Comparison of ENCODE assay signal across 17 mouse cellular contexts in genomic region chr8:57628787-57629664, GRCm38 (mm10).
"Had no signal": no experiment of that assay in that cellular context is flagged by ENCODE, and none has a peak within 500 bp of the region (broad histone marks: within the 10 kb centered on the region; RNA-seq: fewer than 3 reads in every experiment).

No protein-coding gene starts in this region.

- DNase-seq: kidney, adult 11 months; kidney, adult 9 months; kidney, postnatal 4 days; lung, adult 2 months; lung, postnatal 4 days; retina, postnatal 1 day; right cerebral cortex, postnatal 4 days; thymus, postnatal 36 days had no signal

- H3K27ac ChIP-seq: kidney, postnatal 0 days; layer of hippocampus, adult 2 months; limb, embryonic 10.5 days; midbrain, embryonic 12.5 days; neural tube, embryonic 13.5 days; stomach, embryonic 15.5 days had no signal

- ATAC-seq: lung, postnatal 0 days; midbrain, embryonic 16.5 days had no signal

- H3K27me3 ChIP-seq: megakaryocyte, embryonic 14.5 days; midbrain, embryonic 12.5 days; neural tube, embryonic 13.5 days; stomach, embryonic 15.5 days had no signal

- H3K4me1 ChIP-seq: midbrain, embryonic 12.5 days; neural tube, embryonic 13.5 days had no signal

- H3K9ac ChIP-seq: midbrain, embryonic 12.5 days; neural tube, embryonic 13.5 days; stomach, embryonic 15.5 days had no signal

- H3K36me3 ChIP-seq: limb, embryonic 10.5 days; midbrain, embryonic 12.5 days; neural tube, embryonic 13.5 days; stomach, embryonic 15.5 days had no signal

- H3K4me2 ChIP-seq: midbrain, embryonic 12.5 days; neural tube, embryonic 13.5 days; stomach, embryonic 15.5 days had no signal

- H3K4me3 ChIP-seq: layer of hippocampus, adult 2 months; limb, embryonic 10.5 days; megakaryocyte, embryonic 14.5 days; midbrain, embryonic 12.5 days; neural tube, embryonic 13.5 days; stomach, embryonic 15.5 days had no signal

- H3K9me3 ChIP-seq: limb, embryonic 10.5 days; megakaryocyte, embryonic 14.5 days; midbrain, embryonic 12.5 days; neural tube, embryonic 13.5 days; stomach, embryonic 15.5 days had no signal
